Mouse (Mus musculus): ENCODE results near the gene Extl2.

GRCm38 (mm10) chr3:115964071-115964470 is 43.2 kb upstream of the Extl2 start:
- TF ChIP-seq CTCF (IDR thresholded peaks at IDR 0.05; ENCODE audit: control insufficient read depth, insufficient read depth, insufficient replicate concordance, low read depth, low read length) = no peak
- no peak for TF ChIP-seq POLR2A (IDR thresholded peaks at IDR 0.05; ENCODE audit: control insufficient read depth, low read depth, low read length)

Measured in testis, adult 2 months (tissue).